Mouse (Mus musculus): ENCODE results near the gene Dimt1. TPM values are rescaled to one million over a fixed set of nuclear protein-coding genes. Genes with fewer than 3 reads are reported as not detected.

The Dimt1 gene
- polyA plus RNA-seq, 1 experiment from 2014 or later = 10.1 TPM

DNA sequence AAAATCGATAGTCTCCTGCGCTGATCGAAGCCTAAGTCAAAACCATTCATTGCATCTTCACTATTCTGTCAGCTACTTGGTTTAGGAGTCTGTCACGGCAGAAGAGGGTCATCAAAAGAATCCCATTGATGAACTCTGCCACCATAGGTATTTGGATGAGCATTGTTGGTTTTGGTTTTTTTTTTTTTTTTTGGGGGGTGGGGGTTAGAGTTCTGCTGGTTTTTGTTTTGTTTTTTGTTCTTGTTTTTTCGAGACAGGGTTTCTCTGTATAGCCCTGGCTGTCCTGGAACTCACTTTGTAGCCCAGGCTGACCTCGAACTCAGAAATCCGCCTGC, 9.8 kb upstream of the Dimt1 start:
- TF ChIP-seq CTCF (IDR thresholded peaks at IDR 0.05; ENCODE audit: low read depth) (no peak), EP300 (IDR thresholded peaks at IDR 0.05; ENCODE audit: low read depth) (no peak)
- H3K9ac ChIP-seq (replicated peaks) = peak overlapping the region; percentile 93; the same call in 1 of the 2 replicates
- no peaks in the 10 kb centered on the region for H3K36me3 ChIP-seq (replicated peaks; ENCODE audit: insufficient read depth, low read length)
- no peaks in the 10 kb centered on the region for H3K9me3 ChIP-seq (ENCODE audit: low read length)
- H3K27me3 ChIP-seq (ENCODE audit: insufficient read depth, low read length) = no peaks in the 10 kb centered on the region
- peak overlapping the region; percentile 84 for H3K4me2 ChIP-seq (ENCODE audit: low read depth, low read length)
- H3K4me3 ChIP-seq (ENCODE audit: low read depth, low read length) = peak overlapping the region; percentile 98
- WGBS (ENCODE audit: insufficient replicate concordance) = 25% methylated on average over 7 of the region's 7 CpGs
- no peaks in the 10 kb centered on the region for H3K4me1 ChIP-seq (ENCODE audit: insufficient read depth)
- no peak for ATAC-seq
- H3K27ac ChIP-seq (ENCODE audit: low read depth) = no peak overlapping the region
- DNase-seq = no peak

DNA sequence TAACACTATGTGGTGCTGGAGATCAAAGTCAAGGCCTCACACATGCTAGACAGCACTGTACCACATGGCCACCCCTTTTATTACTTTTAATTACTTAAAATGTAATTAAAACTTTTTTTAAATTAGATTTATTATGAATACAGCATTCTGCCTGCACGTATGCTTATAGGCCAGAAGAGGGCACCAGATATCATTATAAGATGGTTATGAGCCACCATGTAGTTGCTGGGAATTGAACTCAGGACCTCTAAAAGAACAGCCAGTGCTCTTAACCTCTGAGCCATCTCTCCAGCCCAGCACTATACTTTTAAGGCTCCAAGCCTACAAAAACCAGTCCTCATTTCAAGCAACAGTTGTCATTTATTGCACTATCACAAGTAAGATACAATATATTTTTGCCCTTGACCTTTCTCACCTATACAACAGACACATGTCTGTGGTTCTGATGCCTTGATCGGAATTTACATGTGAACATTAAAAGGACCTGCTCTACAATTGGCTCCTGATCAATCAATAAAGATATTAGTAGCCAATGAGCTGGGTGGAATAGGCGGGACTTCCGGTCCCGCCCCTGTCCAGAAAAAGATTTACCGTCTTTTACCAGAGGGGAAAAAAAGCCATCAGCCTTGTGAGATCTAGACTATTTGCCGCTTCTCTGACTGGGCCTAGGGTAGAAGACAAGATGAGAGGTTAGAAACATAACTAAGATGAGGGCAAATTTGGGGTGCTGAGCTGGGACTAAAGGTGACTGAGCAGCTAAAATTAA, 5.5 kb upstream of the Dimt1 start:
- H3K4me2 ChIP-seq (ENCODE audit: low read depth, low read length) = peak overlapping the region; percentile 40; the same call in 1 of the 2 replicates

DNA sequence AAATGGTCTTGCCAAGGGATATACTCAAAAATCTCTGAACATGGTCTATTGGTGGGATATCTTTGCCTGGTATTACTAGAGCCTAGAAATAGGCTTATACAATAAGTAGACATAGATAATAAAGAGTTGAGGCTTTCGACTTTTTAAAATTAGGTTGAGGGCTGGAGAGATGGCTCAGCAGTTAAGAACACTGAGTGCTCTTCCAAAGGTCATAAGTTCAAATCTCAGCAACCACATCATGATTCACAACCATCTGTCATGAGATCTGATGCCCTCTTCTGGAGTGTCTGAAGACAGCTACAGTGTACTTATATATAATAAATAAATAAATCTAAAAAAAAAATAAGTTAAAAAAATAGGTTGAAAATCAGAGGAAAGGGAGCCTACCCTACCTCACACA, 4.2 kb upstream of the Dimt1 start:
- 77% methylated on average over 1 of the region's 1 CpGs for WGBS (ENCODE audit: insufficient replicate concordance)
- TF ChIP-seq EP300 (IDR thresholded peaks at IDR 0.05; ENCODE audit: low read depth) (no peak), CTCF (IDR thresholded peaks at IDR 0.05; ENCODE audit: low read depth) (no peak)
- H3K4me2 ChIP-seq (ENCODE audit: low read depth, low read length) = no peak overlapping the region
- DNase-seq (no peak), ATAC-seq (no peak)
- H3K27ac ChIP-seq (ENCODE audit: low read depth) = no peak overlapping the region
- H3K4me3 ChIP-seq (ENCODE audit: low read depth, low read length) = no peak overlapping the region
- no peaks in the 10 kb centered on the region for H3K27me3 ChIP-seq (ENCODE audit: insufficient read depth, low read length)
- H3K36me3 ChIP-seq (replicated peaks; ENCODE audit: insufficient read depth, low read length) = no peaks in the 10 kb centered on the region
- peaks cover 2% of the 10 kb centered on the region; the same call in 1 of the 2 replicates for H3K4me1 ChIP-seq (ENCODE audit: insufficient read depth)
- no peaks in the 10 kb centered on the region for H3K9me3 ChIP-seq (ENCODE audit: low read length)
- no peak overlapping the region for H3K9ac ChIP-seq (replicated peaks)

More for the DNA sequence above, 5.5 kb upstream of the Dimt1 start:
- TF ChIP-seq CTCF (IDR thresholded peaks at IDR 0.05; ENCODE audit: low read depth) = peak; percentile 50
- no peak for TF ChIP-seq EP300 (IDR thresholded peaks at IDR 0.05; ENCODE audit: low read depth)
- Histone ChIP-seq H3K4me3 (ENCODE audit: low read depth, low read length) (no peak overlapping the region), H3K27me3 (ENCODE audit: insufficient read depth, low read length) (no peaks in the 10 kb centered on the region), H3K9ac (replicated peaks) (no peak overlapping the region), H3K27ac (ENCODE audit: low read depth) (no peak overlapping the region), H3K4me1 (ENCODE audit: insufficient read depth) (no peaks in the 10 kb centered on the region), H3K36me3 (replicated peaks; ENCODE audit: insufficient read depth, low read length) (no peaks in the 10 kb centered on the region), H3K9me3 (ENCODE audit: low read length) (no peaks in the 10 kb centered on the region)
- DNase-seq = no peak
- no peak for ATAC-seq
- 39% methylated on average over 7 of the region's 7 CpGs for WGBS (ENCODE audit: insufficient replicate concordance)

DNA sequence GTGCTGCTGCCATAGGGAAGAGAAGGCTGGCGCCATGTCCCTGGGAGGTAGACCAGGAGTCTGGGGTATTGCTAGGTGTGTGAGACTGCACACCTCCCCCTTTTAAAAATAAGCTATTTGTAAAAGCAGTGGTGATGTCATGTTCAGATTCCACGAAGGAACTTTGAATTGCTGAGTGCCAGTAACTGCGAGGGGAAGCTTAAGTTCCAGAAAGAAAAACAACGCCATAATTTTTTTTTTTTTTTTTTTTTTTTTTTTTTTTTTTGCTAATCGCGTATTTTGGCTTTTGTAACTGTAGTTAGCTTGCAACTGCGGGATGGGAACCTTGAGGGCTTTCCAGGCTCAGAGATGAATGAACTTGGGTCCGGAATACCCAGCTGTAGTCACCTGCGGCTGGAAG, 1.4 kb upstream of the Dimt1 start:
- H3K4me1 ChIP-seq (ENCODE audit: insufficient read depth) = peaks cover 10% of the 10 kb centered on the region; the same call in 1 of the 2 replicates
- no peaks in the 10 kb centered on the region for H3K27me3 ChIP-seq (ENCODE audit: insufficient read depth, low read length)
- no peak for TF ChIP-seq CTCF (IDR thresholded peaks at IDR 0.05; ENCODE audit: low read depth)
- TF ChIP-seq EP300 (IDR thresholded peaks at IDR 0.05; ENCODE audit: low read depth) = no peak
- no peak for DNase-seq
- peaks cover 9% of the 10 kb centered on the region; the same call in 1 of the 2 replicates for H3K36me3 ChIP-seq (replicated peaks; ENCODE audit: insufficient read depth, low read length)
- no peak overlapping the region for H3K4me2 ChIP-seq (ENCODE audit: low read depth, low read length)
- no peak for ATAC-seq
- H3K4me3 ChIP-seq (ENCODE audit: low read depth, low read length) = no peak overlapping the region
- no peaks in the 10 kb centered on the region for H3K9me3 ChIP-seq (ENCODE audit: low read length)
- WGBS (ENCODE audit: insufficient replicate concordance) = 64% methylated on average over 9 of the region's 9 CpGs
- no peak overlapping the region for H3K9ac ChIP-seq (replicated peaks)
- no peak overlapping the region for H3K27ac ChIP-seq (ENCODE audit: low read depth)

DNA sequence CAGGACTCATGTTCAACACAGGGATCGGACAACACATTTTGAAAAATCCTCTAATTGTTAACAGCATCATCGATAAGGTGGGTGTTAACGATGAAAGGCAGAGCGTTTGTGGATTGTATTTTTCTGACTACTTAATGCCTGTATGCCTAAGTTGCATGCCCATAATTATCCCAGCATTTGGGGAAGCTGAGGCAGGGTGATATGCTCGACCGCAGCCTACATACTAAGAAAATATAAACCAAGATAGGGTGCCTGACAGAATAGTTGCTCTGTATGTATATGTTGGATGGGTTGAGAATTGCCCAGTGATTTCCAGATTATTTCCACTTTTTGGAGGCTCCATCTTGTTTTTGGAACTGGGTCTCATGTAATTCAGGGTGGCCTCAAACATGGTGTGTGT, 656 bp downstream of the Dimt1 start:
- no peak for DNase-seq
- WGBS (ENCODE audit: insufficient replicate concordance) = 5% methylated on average over 6 of the region's 6 CpGs

DNA sequence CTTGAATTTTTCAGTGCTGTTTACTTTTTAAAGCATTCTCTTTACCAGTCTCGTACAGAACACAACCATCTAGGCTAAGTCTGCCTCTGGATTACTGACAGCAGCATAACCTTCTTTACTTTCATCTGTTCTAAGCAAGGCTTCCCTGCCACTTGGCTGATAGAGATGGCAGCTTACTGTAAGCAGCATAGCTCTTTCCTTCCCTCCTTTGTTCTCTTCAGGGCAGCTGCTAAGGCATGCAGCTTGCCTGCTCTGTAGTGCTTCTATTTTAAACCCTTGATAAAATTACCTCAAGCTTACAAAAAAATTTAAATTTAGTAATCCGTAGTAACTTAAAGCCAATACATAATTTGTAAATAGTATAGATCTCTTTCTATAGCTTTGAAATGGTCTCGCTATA, 8.0 kb downstream of the Dimt1 start:
- Histone ChIP-seq H3K9me3 (ENCODE audit: low read length) (no peaks in the 10 kb centered on the region), H3K9ac (replicated peaks) (no peak overlapping the region), H3K4me2 (ENCODE audit: low read depth, low read length) (no peak overlapping the region), H3K27ac (ENCODE audit: low read depth) (no peak overlapping the region), H3K4me3 (ENCODE audit: low read depth, low read length) (no peak overlapping the region), H3K4me1 (ENCODE audit: insufficient read depth) (no peaks in the 10 kb centered on the region), H3K36me3 (replicated peaks; ENCODE audit: insufficient read depth, low read length) (peaks cover 55% of the 10 kb centered on the region), H3K27me3 (ENCODE audit: insufficient read depth, low read length) (no peaks in the 10 kb centered on the region)
- WGBS (ENCODE audit: insufficient replicate concordance) = 92% methylated on average over 3 of the region's 3 CpGs
- no peak for DNase-seq
- ATAC-seq = no peak
- TF ChIP-seq EP300 (IDR thresholded peaks at IDR 0.05; ENCODE audit: low read depth) = no peak
- TF ChIP-seq CTCF (IDR thresholded peaks at IDR 0.05; ENCODE audit: low read depth) = no peak

More for the DNA sequence above, 656 bp downstream of the Dimt1 start:
- H3K4me3 ChIP-seq (ENCODE audit: low read depth, low read length) = peak overlapping the region; percentile 98
- H3K9ac ChIP-seq (replicated peaks) = peak overlapping the region; percentile 96
- H3K27ac ChIP-seq (ENCODE audit: low read depth) = no peak overlapping the region
- TF ChIP-seq EP300 (IDR thresholded peaks at IDR 0.05; ENCODE audit: low read depth) = no peak
- TF ChIP-seq CTCF (IDR thresholded peaks at IDR 0.05; ENCODE audit: low read depth) = no peak
- peaks cover 22% of the 10 kb centered on the region for H3K36me3 ChIP-seq (replicated peaks; ENCODE audit: insufficient read depth, low read length)
- no peaks in the 10 kb centered on the region for H3K27me3 ChIP-seq (ENCODE audit: insufficient read depth, low read length)
- H3K4me1 ChIP-seq (ENCODE audit: insufficient read depth) = peaks cover 10% of the 10 kb centered on the region; the same call in 1 of the 2 replicates
- peak overlapping the region; percentile 84 for H3K4me2 ChIP-seq (ENCODE audit: low read depth, low read length)
- ATAC-seq = no peak
- H3K9me3 ChIP-seq (ENCODE audit: low read length) = no peaks in the 10 kb centered on the region

Measured in liver, postnatal 0 days (tissue).